Mouse (Mus musculus) midbrain, embryonic 11.5 days (tissue): ENCODE measurements around the gene Dusp27. TPM values are rescaled to one million over a fixed set of nuclear protein-coding genes. Genes with fewer than 3 reads are reported as not detected.

ENCODE experiments used
- ATAC-seq: fragments of 200-750 bp; cut with Nextera tagmentation; 2 replicates; pipeline ENCODE4 v1.8.0; 2017; ENCODE audit warnings: moderate TSS enrichment, moderate library complexity; ENCODE audit not compliant: low FRiP score
- DNase-seq: peaks from one replicate; pipeline ENCODE4 v3.0.0; 2015; ENCODE audit warnings: low spot score; ENCODE audit errors: missing footprints
- H3K27ac ChIP-seq: fragments of 300-500 bp; sonication (generic); 2 replicates; pipeline ENCODE4 v1.5.1; 2014; ENCODE audit warnings: low read depth, low read length
- H3K27me3 ChIP-seq: fragments of 300-500 bp; sonication (generic); 2 replicates; pipeline ENCODE4 v1.6.1; 2014; ENCODE audit warnings: mild to moderate bottlenecking, low read length, moderate library complexity, mixed read lengths; ENCODE audit not compliant: control insufficient read depth, insufficient read depth
- H3K36me3 ChIP-seq: fragments of 300-500 bp; sonication (generic); 2 replicates; pipeline ENCODE4 v1.6.1; 2014; ENCODE audit warnings: mild to moderate bottlenecking, low read length, moderate library complexity, mixed read lengths; ENCODE audit not compliant: control insufficient read depth, insufficient read depth
- H3K4me1 ChIP-seq: fragments of 300-500 bp; sonication (generic); 2 replicates; pipeline ENCODE4 v1.6.1; 2014; ENCODE audit warnings: low read length; ENCODE audit not compliant: control insufficient read depth, insufficient read depth
- H3K4me2 ChIP-seq: fragments of 300-500 bp; sonication (generic); 2 replicates; pipeline ENCODE4 v1.6.1; 2014; ENCODE audit warnings: mild to moderate bottlenecking, moderate library complexity
- H3K4me3 ChIP-seq: fragments of 300-500 bp; sonication (generic); 2 replicates; pipeline ENCODE4 v1.5.1; 2014; ENCODE audit warnings: low read depth, low read length
- H3K9ac ChIP-seq: fragments of 300-500 bp; sonication (generic); 2 replicates; pipeline ENCODE4 v1.6.1; 2014; ENCODE audit warnings: low read length
- H3K9me3 ChIP-seq: fragments of 300-500 bp; sonication (generic); 2 replicates; pipeline ENCODE4 v1.6.1; 2016; ENCODE audit warnings: low read length; ENCODE audit not compliant: control insufficient read depth
- WGBS: fragments of 180-500 bp; shearing (Covaris S2); extraction: QIAGEN DNeasy Blood & Tissue Kit; methylation state at CpG from one replicate; pipeline ENCODE4 v1.1.7; 2014; 5-methylcytosine and 5-hydroxymethylcytosine counted together
- polyA plus RNA-seq: library from polyadenylated mRNA; unstranded; fragments of >200 nt; fragmentation: Nextera tagmentation; extraction: Ambion mirVana; gene quantifications from 2 replicates; pipeline ENCODE4 v1.2.1, GENCODE M21; 2014

Dusp27 gene
- polyA plus RNA-seq, 1 experiment from 2014 or later = 2.4 TPM

DNA sequence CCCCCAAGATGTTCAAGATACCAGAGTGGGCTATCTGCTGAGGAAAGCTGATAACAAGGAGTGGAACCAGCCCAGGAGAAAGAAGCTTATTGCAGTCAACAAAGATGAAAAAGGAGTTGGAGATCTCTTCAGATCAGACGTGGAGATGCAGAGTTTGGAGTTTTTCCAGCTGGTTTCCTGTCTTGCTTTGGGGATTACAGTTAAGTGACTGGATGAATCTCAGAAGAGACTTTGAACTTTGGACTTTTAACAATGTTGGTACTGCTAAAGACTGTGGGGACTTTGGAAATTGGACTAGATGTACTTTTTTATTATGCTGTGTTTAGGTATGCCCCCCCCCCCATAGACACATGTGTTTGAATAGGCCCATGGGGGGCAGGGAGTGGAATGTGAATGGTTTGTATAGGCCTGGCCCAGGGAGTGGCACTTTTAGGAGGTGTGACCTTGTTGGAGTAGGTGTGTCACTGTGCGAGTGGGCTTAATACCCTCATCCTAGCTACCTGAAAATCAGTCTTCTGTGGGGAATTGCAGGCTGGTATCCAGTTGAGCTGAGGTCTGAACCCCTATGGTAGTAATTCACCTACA lies 59.8 kb downstream of the Dusp27 start:
- H3K27me3 ChIP-seq = no peaks in the 10 kb centered on the region
- H3K36me3 ChIP-seq = no peaks in the 10 kb centered on the region
- H3K27ac ChIP-seq = no peak overlapping the region
- H3K9me3 ChIP-seq = no peaks in the 10 kb centered on the region
- DNase-seq = no peak
- H3K9ac ChIP-seq = no peak overlapping the region
- WGBS = 83% methylated on average over 2 of the region's 2 CpGs
- no peaks in the 10 kb centered on the region for H3K4me1 ChIP-seq
- no peak overlapping the region for H3K4me3 ChIP-seq
- H3K4me2 ChIP-seq = no peak overlapping the region
- no peak for ATAC-seq

DNA sequence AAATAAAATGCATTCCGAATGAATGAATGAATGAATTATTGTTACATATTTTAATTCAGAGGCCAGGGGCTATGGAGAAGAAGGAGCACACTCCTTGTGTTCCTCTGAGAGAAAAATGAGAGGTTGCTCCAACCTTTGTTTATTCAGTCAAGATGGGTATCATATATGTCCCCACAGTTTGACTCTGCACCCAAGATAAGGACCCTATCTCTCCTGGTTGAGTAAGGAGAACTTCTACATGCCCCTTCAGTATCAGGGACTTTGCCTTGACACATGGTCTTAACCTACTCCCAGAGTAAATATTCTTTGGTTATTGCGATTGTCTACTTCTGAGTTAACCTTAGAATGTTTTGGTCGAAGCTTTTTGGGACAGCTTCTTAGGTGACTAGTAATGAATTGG lies 63.9 kb downstream of the Dusp27 start:
- Histone ChIP-seq H3K9me3 (no peaks in the 10 kb centered on the region), H3K4me2 (no peak overlapping the region), H3K9ac (no peak overlapping the region), H3K27me3 (no peaks in the 10 kb centered on the region), H3K4me1 (no peaks in the 10 kb centered on the region), H3K4me3 (no peak overlapping the region), H3K36me3 (no peaks in the 10 kb centered on the region), H3K27ac (no peak overlapping the region)
- ATAC-seq (no peak), DNase-seq (no peak)
- WGBS = 95% methylated on average over 3 of the region's 3 CpGs

DNA sequence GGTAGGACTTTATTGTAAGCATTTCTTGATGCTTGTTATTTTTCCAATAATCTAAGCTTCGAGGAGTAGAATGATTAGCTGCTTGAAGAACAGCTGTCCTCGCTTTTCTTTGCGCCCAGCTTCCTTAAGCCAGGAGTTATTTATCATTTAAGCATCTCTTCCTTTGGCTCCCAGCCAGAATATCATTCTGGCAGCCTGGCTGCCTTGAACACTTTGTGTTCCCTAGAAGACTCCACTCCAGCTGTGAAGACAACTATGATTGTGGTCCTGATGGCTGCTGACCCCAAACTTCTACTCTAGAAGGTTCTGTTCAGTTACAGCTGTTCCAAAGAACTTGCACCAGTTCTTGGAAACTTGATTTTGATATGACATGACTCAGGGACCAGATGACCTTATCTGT lies 66.2 kb downstream of the Dusp27 start:
- H3K9me3 ChIP-seq = no peaks in the 10 kb centered on the region

DNA sequence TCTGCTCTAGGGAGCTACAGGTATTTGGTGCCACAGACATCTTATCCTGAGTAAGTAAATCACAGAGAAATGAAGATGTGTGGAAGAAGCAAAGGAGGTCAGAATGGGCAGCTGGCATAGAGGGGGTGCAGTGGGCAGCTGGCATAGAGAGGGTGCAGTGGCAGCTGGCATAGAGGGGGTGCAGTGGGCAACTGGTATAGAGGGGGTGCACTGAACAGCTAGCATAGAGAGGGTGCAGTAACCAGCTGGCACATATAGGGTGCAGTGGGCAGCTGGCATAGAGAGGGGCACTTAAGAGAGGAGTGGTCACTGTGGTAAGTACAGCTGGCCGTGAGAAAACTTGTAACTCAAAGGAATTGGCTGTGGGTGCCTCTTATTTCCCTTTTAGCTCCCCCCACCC lies 67.3 kb downstream of the Dusp27 start:
- Histone ChIP-seq H3K36me3 (no peaks in the 10 kb centered on the region), H3K4me3 (no peak overlapping the region), H3K4me1 (no peaks in the 10 kb centered on the region), H3K4me2 (no peak overlapping the region), H3K9me3 (no peaks in the 10 kb centered on the region), H3K27ac (no peak overlapping the region), H3K27me3 (no peaks in the 10 kb centered on the region), H3K9ac (no peak overlapping the region)
- DNase-seq = no peak
- no peak for ATAC-seq
- 67% methylated on average over 1 of the region's 1 CpGs for WGBS

More for the DNA sequence above, 66.2 kb downstream of the Dusp27 start:
- no peak overlapping the region for H3K4me2 ChIP-seq
- 66% methylated on average over 3 of the region's 3 CpGs for WGBS
- H3K27ac ChIP-seq = no peak overlapping the region
- DNase-seq (no peak), ATAC-seq (no peak)
- H3K36me3 ChIP-seq = no peaks in the 10 kb centered on the region
- no peaks in the 10 kb centered on the region for H3K27me3 ChIP-seq
- H3K4me1 ChIP-seq = no peaks in the 10 kb centered on the region
- H3K4me3 ChIP-seq = no peak overlapping the region
- H3K9ac ChIP-seq = no peak overlapping the region

- no peak overlapping the region for H3K4me3 ChIP-seq
- no peak overlapping the region for H3K9ac ChIP-seq
- H3K9me3 ChIP-seq = no peaks in the 10 kb centered on the region
- no peak overlapping the region for H3K4me2 ChIP-seq
- H3K27ac ChIP-seq = no peak overlapping the region
- ATAC-seq (peak; percentile 20; the same call in 1 of the 2 replicates), DNase-seq (peak; percentile 88)
- peaks cover 12% of the 10 kb centered on the region for H3K4me1 ChIP-seq
- no peaks in the 10 kb centered on the region for H3K27me3 ChIP-seq
- WGBS = 32% methylated on average over 9 of the region's 9 CpGs
- H3K36me3 ChIP-seq = no peaks in the 10 kb centered on the region
Observed at GRCm38 (mm10) chr1:166056098-166056756, 71.5 kb downstream of the Dusp27 start.

DNA sequence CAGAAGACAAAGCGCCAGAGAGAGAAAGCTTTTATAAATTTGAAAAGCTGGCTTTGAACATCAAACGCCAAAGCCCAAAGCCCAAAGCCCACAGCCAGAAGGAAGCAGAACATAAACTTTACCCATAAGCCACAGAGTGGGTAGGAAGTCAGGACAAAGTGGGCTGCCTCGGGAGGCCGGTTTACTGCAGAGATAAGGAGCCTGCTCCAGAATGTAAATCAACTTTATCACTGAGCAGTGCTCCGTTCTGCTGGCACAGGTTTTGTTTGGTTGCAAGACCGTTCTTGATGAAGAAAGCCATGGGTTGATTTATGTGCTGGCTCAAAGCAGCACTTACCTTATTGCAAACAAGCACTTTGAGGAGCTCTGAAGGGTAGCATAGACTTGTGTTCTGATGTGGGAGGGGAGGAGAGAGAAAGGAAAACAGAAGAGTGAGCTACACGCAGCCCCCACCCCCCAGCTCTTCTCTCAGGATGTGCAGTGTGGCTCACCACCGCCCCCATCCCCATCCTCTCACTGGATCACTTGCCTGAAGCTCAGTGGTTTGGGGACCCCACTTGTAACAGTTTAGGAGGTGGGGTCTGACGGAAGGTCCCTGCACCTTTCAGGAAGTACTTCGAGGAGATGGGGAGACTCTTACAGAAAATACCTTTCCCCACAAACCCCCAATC lies 74.3 kb downstream of the Dusp27 start:
- ATAC-seq (no peak), DNase-seq (peak; percentile 85)
- H3K4me3 ChIP-seq = no peak overlapping the region
- no peaks in the 10 kb centered on the region for H3K27me3 ChIP-seq
- peak overlapping the region; percentile 21; the same call in 1 of the 2 replicates for H3K9ac ChIP-seq
- no peak overlapping the region for H3K27ac ChIP-seq
- H3K4me1 ChIP-seq = peaks cover 19% of the 10 kb centered on the region
- 38% methylated on average over 10 of the region's 10 CpGs for WGBS
- peak overlapping the region; percentile 6; the same call in 1 of the 2 replicates for H3K4me2 ChIP-seq
- no peaks in the 10 kb centered on the region for H3K9me3 ChIP-seq
- H3K36me3 ChIP-seq = no peaks in the 10 kb centered on the region

GRCm38 (mm10) chr1:166049046-166049827 lies 78.5 kb downstream of the Dusp27 start:
- Histone ChIP-seq H3K27ac (peak overlapping the region; percentile 61), H3K36me3 (no peaks in the 10 kb centered on the region), H3K4me1 (peaks cover 42% of the 10 kb centered on the region), H3K27me3 (peaks cover 8% of the 10 kb centered on the region; the same call in 1 of the 2 replicates), H3K9ac (peak overlapping the region; percentile 28; the same call in 1 of the 2 replicates), H3K4me3 (peak overlapping the region; percentile 36), H3K9me3 (no peaks in the 10 kb centered on the region), H3K4me2 (peak overlapping the region; percentile 72)
- peak; percentile 73 for ATAC-seq
- WGBS = 6% methylated on average over 11 of the region's 11 CpGs
- peak; percentile 94 for DNase-seq

GRCm38 (mm10) chr1:166048230-166048911 lies 79.4 kb downstream of the Dusp27 start:
- ATAC-seq (no peak), DNase-seq (peak; percentile 97)
- under 1% methylated on average over 23 of the region's 23 CpGs for WGBS

More at GRCm38 (mm10) chr1:166048230-166048911, 79.4 kb downstream of the Dusp27 start:
- Histone ChIP-seq H3K27ac (0 out of 2 replicates have a peak overlapping the region, but pooled peaks have one; percentile 17), H3K4me3 (peak overlapping the region; percentile 36), H3K9ac (peak overlapping the region; percentile 43), H3K36me3 (no peaks in the 10 kb centered on the region), H3K4me2 (peak overlapping the region; percentile 72), H3K9me3 (no peaks in the 10 kb centered on the region), H3K4me1 (peaks cover 45% of the 10 kb centered on the region), H3K27me3 (peaks cover 8% of the 10 kb centered on the region; the same call in 1 of the 2 replicates)
